Mouse (Mus musculus) limb, embryonic 13.5 days (tissue): ENCODE data around the gene B430306N03Rik. TPM values are rescaled to one million over a fixed set of nuclear protein-coding genes. Genes with fewer than 3 reads are reported as not detected.

ENCODE experiments used
- ATAC-seq: fragments of 200-750 bp; cut with Nextera tagmentation; 2 replicates; pipeline ENCODE4 v1.8.0; 2017; ENCODE audit warnings: low read depth, moderate number of reproducible peaks, moderate TSS enrichment; ENCODE audit not compliant: low FRiP score
- H3K27ac ChIP-seq: fragments of 300-500 bp; sonication (generic); 2 replicates; pipeline ENCODE4 v1.5.1; 2015; ENCODE audit warnings: inconsistent platforms, mild to moderate bottlenecking, moderate library complexity
- H3K27me3 ChIP-seq: fragments of 300-500 bp; sonication (generic); 2 replicates; pipeline ENCODE4 v1.6.1; 2015; ENCODE audit warnings: mild to moderate bottlenecking, inconsistent platforms
- H3K36me3 ChIP-seq: fragments of 300-500 bp; sonication (generic); 2 replicates; pipeline ENCODE4 v1.6.1; 2015; ENCODE audit warnings: inconsistent platforms, mild to moderate bottlenecking, moderate library complexity
- H3K4me1 ChIP-seq: fragments of 300-500 bp; sonication (generic); 2 replicates; pipeline ENCODE4 v1.6.1; 2015; ENCODE audit warnings: inconsistent platforms
- H3K4me2 ChIP-seq: fragments of 300-500 bp; sonication (generic); replicated peaks from 2 replicates; pipeline ENCODE4 v1.6.1; 2015; ENCODE audit warnings: inconsistent platforms, mild to moderate bottlenecking, moderate library complexity
- H3K4me3 ChIP-seq: fragments of 300-500 bp; sonication (generic); 2 replicates; pipeline ENCODE4 v1.5.1; 2015; ENCODE audit warnings: moderate library complexity, mild to moderate bottlenecking, inconsistent platforms
- H3K9ac ChIP-seq: fragments of 300-500 bp; sonication (generic); 2 replicates; pipeline ENCODE4 v1.6.1; 2015; ENCODE audit warnings: mild to moderate bottlenecking, inconsistent platforms
- H3K9me3 ChIP-seq: fragments of 300-500 bp; sonication (generic); 2 replicates; pipeline ENCODE4 v1.6.1; 2016; ENCODE audit warnings: inconsistent platforms
- WGBS: fragments of 180-500 bp; shearing (Covaris S2); methylation state at CpG from one replicate; pipeline ENCODE4 v1.1.7; 2015; 5-methylcytosine and 5-hydroxymethylcytosine counted together
- polyA plus RNA-seq: library from polyadenylated mRNA; unstranded; fragments of >200 nt; fragmentation: Nextera tagmentation; extraction: Ambion mirVana; gene quantifications from 2 replicates; pipeline ENCODE4 v1.2.1, GENCODE M21; 2015

B430306N03Rik gene
- polyA plus RNA-seq, 1 experiment from 2014 or later, result 0.10 TPM

- ATAC-seq, result peak; percentile 79
- Histone ChIP-seq H3K4me2 (peak overlapping the region; percentile 62), H3K4me3 (peak overlapping the region; percentile 31), H3K27me3 (no peaks in the 10 kb centered on the region), H3K27ac (peak overlapping the region; percentile 61; the same call in 1 of the 2 replicates), H3K9me3 (no peaks in the 10 kb centered on the region), H3K36me3 (no peaks in the 10 kb centered on the region), H3K9ac (peak overlapping the region; percentile 60), H3K4me1 (peaks cover 12% of the 10 kb centered on the region)
- WGBS, result 27% methylated on average over 18 of the region's 18 CpGs
These were observed 34.8 kb upstream of the B430306N03Rik start for GRCm38 (mm10) chr17:48280943-48281738.

- 5% methylated on average over 3 of the region's 3 CpGs for WGBS
- 0 out of 2 replicates have a peak, but pooled peaks have one; percentile 48 for ATAC-seq
These were observed 34.2 kb upstream of the B430306N03Rik start for GRCm38 (mm10) chr17:48281739-48282085.

GRCm38 (mm10) chr17:48286765-48287164 is 29.2 kb upstream of the B430306N03Rik start:
- Histone ChIP-seq H3K9ac (no peak overlapping the region), H3K4me2 (no peak overlapping the region), H3K9me3 (no peaks in the 10 kb centered on the region; the same call in 1 of the 2 replicates), H3K4me3 (no peak overlapping the region), H3K27me3 (no peaks in the 10 kb centered on the region), H3K4me1 (peaks cover 4% of the 10 kb centered on the region), H3K27ac (no peak overlapping the region), H3K36me3 (no peaks in the 10 kb centered on the region)
- ATAC-seq, result no peak
- WGBS, result 41% methylated on average over 1 of the region's 1 CpGs

More at GRCm38 (mm10) chr17:48281739-48282085, 34.2 kb upstream of the B430306N03Rik start:
- Histone ChIP-seq H3K4me2 (peak overlapping the region; percentile 62), H3K9ac (peak overlapping the region; percentile 60; the same call in 1 of the 2 replicates), H3K27ac (peak overlapping the region; percentile 61; the same call in 1 of the 2 replicates), H3K9me3 (no peaks in the 10 kb centered on the region), H3K27me3 (no peaks in the 10 kb centered on the region), H3K4me3 (peak overlapping the region; percentile 31), H3K4me1 (peaks cover 12% of the 10 kb centered on the region), H3K36me3 (no peaks in the 10 kb centered on the region)

- Histone ChIP-seq H3K4me2 (no peak overlapping the region), H3K9ac (no peak overlapping the region), H3K4me3 (no peak overlapping the region), H3K9me3 (no peaks in the 10 kb centered on the region; the same call in 1 of the 2 replicates), H3K4me1 (peaks cover 3% of the 10 kb centered on the region), H3K27ac (no peak overlapping the region), H3K27me3 (no peaks in the 10 kb centered on the region), H3K36me3 (no peaks in the 10 kb centered on the region)
- 57% methylated on average over 2 of the region's 2 CpGs for WGBS
- ATAC-seq, result no peak
These were observed 28.7 kb upstream of the B430306N03Rik start for GRCm38 (mm10) chr17:48287276-48287675.

- no peak for ATAC-seq
- whole genome bisulfite sequencing, result 86% methylated on average over 5 of the region's 5 CpGs
- H3K27me3 ChIP-seq, result no peaks in the 10 kb centered on the region
- no peaks in the 10 kb centered on the region; the same call in 1 of the 2 replicates for H3K9me3 ChIP-seq
- no peaks in the 10 kb centered on the region for H3K4me1 ChIP-seq
- no peak overlapping the region for H3K27ac ChIP-seq
- H3K4me2 ChIP-seq, result no peak overlapping the region
- H3K9ac ChIP-seq, result no peak overlapping the region
- H3K36me3 ChIP-seq, result no peaks in the 10 kb centered on the region
- H3K4me3 ChIP-seq, result no peak overlapping the region
These were observed 22.3 kb upstream of the B430306N03Rik start for GRCm38 (mm10) chr17:48293500-48294194.

GRCm38 (mm10) chr17:48299203-48299602 is 16.7 kb upstream of the B430306N03Rik start, which contains the start of gene Treml2:
Treml2 (plus strand) TSS chr17:48299498.
- Histone ChIP-seq H3K4me2 (no peak within 1 kb of the TSS), H3K4me1 (no peaks in the 10 kb centered on the region), H3K4me3 (no peak within 1 kb of the TSS), H3K27ac (no peak within 1 kb of the TSS), H3K9ac (no peak within 1 kb of the TSS), H3K36me3 (no peaks in the 10 kb centered on the region), H3K27me3 (no peaks in the 10 kb centered on the region), H3K9me3 (no peaks in the 10 kb centered on the region)
- WGBS, result 23% methylated on average over 3 of the region's 4 CpGs
- no peak for ATAC-seq

GRCm38 (mm10) chr17:48299756-48300155 is 16.2 kb upstream of the B430306N03Rik start:
- no peaks in the 10 kb centered on the region for H3K36me3 ChIP-seq
- ATAC-seq, result no peak
- no peak overlapping the region for H3K4me2 ChIP-seq
- 57% methylated on average over 4 of the region's 7 CpGs for WGBS
- no peaks in the 10 kb centered on the region for H3K9me3 ChIP-seq
- H3K27me3 ChIP-seq, result no peaks in the 10 kb centered on the region
- H3K27ac ChIP-seq, result no peak overlapping the region
- no peak overlapping the region for H3K4me3 ChIP-seq
- no peak overlapping the region for H3K9ac ChIP-seq
- no peaks in the 10 kb centered on the region for H3K4me1 ChIP-seq

GRCm38 (mm10) chr17:48300199-48300598 is 15.7 kb upstream of the B430306N03Rik start:
- Histone ChIP-seq H3K27me3 (no peaks in the 10 kb centered on the region), H3K4me2 (no peak overlapping the region), H3K9me3 (no peaks in the 10 kb centered on the region), H3K4me3 (no peak overlapping the region), H3K4me1 (no peaks in the 10 kb centered on the region), H3K9ac (no peak overlapping the region), H3K36me3 (no peaks in the 10 kb centered on the region), H3K27ac (no peak overlapping the region)
- ATAC-seq, result no peak
- 57% methylated on average over 7 of the region's 7 CpGs for WGBS

GRCm38 (mm10) chr17:48300861-48301260 is 15.1 kb upstream of the B430306N03Rik start:
- Histone ChIP-seq H3K4me3 (no peak overlapping the region), H3K4me1 (no peaks in the 10 kb centered on the region), H3K4me2 (no peak overlapping the region), H3K36me3 (no peaks in the 10 kb centered on the region), H3K27me3 (no peaks in the 10 kb centered on the region), H3K9ac (no peak overlapping the region), H3K27ac (no peak overlapping the region), H3K9me3 (no peaks in the 10 kb centered on the region)
- 74% methylated on average over 9 of the region's 9 CpGs for WGBS
- ATAC-seq, result no peak

GRCm38 (mm10) chr17:48301792-48302191 is 14.1 kb upstream of the B430306N03Rik start:
- Histone ChIP-seq H3K4me2 (no peak overlapping the region), H3K4me3 (no peak overlapping the region), H3K4me1 (no peaks in the 10 kb centered on the region), H3K9me3 (no peaks in the 10 kb centered on the region), H3K27ac (no peak overlapping the region), H3K36me3 (no peaks in the 10 kb centered on the region), H3K9ac (no peak overlapping the region), H3K27me3 (no peaks in the 10 kb centered on the region)
- 89% methylated on average over 5 of the region's 5 CpGs for WGBS
- ATAC-seq, result no peak

GRCm38 (mm10) chr17:48312124-48312523 is 3.8 kb upstream of the B430306N03Rik start:
- no peak overlapping the region for H3K27ac ChIP-seq
- no peaks in the 10 kb centered on the region for H3K9me3 ChIP-seq
- no peaks in the 10 kb centered on the region for H3K27me3 ChIP-seq
- ATAC-seq, result no peak
- 64% methylated on average over 2 of the region's 2 CpGs for WGBS
- H3K9ac ChIP-seq, result no peak overlapping the region
- no peak overlapping the region for H3K4me2 ChIP-seq
- no peaks in the 10 kb centered on the region for H3K36me3 ChIP-seq
- H3K4me3 ChIP-seq, result no peak overlapping the region
- H3K4me1 ChIP-seq, result no peaks in the 10 kb centered on the region

GRCm38 (mm10) chr17:48318686-48319085 is 2.7 kb downstream of the B430306N03Rik start:
- Histone ChIP-seq H3K4me1 (no peaks in the 10 kb centered on the region), H3K36me3 (no peaks in the 10 kb centered on the region), H3K27ac (no peak overlapping the region), H3K27me3 (no peaks in the 10 kb centered on the region), H3K9ac (no peak overlapping the region), H3K9me3 (no peaks in the 10 kb centered on the region), H3K4me2 (no peak overlapping the region), H3K4me3 (no peak overlapping the region)
- WGBS, result 91% methylated on average over 1 of the region's 1 CpGs
- no peak for ATAC-seq
